Mouse (Mus musculus) thymus, postnatal 4 days (tissue): ENCODE data around the gene Leo1.
"Not testable (repeated sequence)": the region's sequence is repeated elsewhere in the genome, so short reads cannot be mapped to it uniquely, and the experiment has no call there.

ENCODE experiments used
- DNase-seq: peaks from one replicate; pipeline ENCODE4 v3.0.0; 2021

Gene Leo1

DNA sequence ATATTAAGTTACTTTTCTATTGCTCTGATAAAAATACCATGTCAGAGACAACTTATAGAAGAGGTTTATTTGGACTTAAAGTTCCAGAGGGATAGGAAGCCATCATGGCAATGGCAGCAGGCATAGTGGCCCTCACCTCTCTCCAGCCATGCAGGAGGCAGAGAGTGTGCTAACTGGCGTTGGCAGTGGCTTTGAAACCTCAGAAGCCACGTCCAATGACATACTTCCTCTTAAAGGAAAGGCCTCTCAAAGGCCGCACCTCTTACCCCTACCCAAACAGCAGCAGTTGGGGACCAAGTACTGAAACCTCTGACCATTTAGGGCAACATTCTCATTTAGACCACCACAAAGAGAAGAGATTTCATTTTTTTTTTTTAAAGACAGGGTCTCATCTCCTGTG is 35.9 kb downstream of the Leo1 start:
- DNase-seq = no peak

DNA sequence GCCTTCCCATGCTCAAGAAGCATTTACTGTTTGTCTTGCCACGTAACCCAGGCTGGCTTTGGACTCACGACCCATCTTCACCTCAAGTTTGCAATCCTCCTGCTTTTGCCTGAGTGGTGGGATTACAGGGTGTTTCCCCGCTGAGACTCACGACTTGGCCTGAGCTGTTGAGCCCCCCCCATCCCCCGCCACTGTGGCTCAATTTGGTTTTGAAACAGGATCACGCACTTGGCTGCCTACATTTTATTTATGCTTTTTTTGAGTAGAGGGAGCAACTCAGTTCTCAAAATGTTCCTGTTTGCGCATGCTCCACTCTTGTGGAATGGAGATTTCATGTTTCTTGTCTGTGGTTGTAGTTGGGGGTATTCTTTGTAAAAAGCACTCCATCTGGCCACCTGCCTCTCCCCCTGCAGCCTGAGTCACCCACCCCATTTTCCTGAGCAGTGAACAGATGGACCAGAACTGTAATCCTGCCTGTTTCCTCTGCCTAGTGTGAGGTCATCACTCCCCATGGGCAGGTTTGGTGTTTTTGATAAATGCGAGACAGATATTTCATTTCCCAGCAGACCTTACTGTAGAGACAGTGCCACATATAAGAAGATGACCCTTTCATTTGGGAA is 37.9 kb downstream of the Leo1 start:
- DNase-seq = no peak

DNA sequence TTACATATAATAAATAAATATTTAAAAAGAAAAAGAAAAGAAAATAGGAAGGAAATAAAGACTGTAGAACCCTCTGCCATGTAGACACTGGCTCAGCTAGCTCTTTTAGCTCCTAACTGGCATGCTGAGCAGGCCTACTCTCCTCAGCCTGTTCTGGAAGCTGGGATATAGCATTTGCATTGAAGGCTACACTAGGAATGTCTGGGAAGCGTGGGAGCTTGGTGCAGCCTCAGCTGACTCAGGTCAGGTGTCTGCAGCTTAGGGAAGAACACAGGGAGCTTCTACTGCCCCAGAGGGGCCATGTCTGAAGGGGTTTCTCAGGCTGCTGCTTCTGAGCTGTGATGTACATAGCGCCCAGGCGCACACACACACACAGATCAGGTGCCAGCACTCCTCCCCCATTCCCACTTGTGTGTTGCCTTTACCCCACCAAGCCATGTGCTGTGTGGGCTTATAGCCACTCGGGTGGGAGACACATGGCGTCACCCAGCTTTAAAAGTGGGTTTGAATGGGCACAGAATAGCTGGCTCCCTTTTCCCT is 39.3 kb downstream of the Leo1 start:
- DNase-seq = no peak

DNA sequence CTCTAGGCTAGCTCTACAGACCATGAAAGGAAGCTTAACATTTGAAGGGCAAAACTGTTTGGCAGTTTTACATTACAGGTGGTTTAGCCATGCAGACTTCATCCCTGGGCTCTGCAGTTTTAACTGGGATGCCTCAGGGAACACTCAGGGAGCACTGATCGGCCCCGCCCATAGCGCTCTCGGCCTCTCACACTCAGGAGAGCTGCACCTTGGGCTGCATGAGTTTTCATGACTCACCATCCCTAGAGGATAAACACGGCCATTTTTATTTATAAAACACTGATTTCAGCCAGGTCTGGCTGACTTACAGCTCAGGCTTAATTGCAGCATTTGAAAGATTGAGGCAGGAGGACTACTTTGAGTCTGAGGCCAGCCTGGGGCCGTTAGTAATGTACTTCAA is 43.9 kb downstream of the Leo1 start:
- DNase-seq = no peak

DNA sequence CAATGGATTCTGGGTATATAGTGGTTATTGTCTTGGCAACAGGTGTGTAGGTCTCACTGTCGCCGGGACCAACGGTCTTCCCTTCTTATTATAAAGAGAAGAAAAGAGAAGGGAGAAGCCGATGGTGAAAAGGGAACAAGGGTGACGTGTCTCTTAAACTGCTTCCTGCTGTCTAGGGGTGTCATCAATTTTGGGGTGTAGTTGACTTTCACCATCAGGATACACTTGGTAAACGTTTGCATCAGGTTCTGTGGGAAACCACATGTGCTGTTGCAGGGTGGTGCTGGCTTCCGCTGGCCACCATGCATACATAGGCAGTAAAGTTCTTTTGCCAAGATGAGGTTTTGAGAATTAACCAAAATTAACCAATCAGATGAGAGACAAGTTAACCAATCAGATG is 46.9 kb downstream of the Leo1 start:
- DNase-seq = not testable (repeated sequence)

DNA sequence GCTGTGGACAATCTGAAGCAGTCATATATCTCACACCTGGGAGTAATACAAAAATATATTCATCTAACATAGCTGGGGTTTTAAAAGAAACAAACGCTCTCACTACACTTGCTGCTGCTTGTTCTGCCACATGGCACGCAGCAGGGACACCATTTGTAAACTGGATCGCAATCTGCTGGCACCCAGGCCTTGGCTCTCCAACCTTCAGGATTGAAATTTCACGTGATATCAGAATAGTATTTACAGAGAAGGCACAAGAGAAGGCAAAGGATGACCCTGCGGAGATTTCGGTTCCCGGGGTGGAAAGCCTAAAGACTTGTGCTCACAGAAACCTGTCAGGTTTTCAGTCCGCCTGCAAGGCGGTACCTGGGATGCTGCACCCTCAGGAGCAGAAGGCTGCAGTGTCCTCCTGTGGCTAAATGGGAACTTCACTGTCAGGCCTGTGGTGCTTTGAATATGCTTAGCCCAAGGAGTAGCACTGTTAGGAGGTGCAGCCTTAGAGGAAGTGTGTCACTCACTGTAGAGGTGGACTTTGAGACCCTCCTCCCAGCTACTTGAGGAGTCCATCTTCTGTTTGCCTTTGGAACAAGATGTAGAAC is 53.2 kb downstream of the Leo1 start:
- DNase-seq = no peak

DNA sequence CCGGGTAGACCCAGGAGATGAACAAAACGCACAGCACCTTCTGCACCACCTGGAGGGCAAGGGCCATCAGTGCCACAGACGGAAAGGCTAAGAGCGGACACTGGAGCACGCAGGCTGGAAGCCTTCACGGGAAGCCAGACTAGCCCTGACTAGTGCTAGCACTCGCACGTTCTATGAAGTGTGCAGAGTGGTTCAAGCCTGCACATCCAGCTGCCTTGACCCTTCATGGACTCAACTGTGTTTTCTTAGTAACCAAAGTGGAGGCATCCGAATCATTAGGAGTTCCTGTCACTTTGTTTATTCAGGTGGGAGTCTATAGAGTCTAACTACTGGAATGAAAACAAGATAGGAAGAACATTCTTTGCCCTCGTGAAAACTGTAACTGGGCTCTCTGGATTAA is 54.6 kb downstream of the Leo1 start:
- no peak for DNase-seq

DNA sequence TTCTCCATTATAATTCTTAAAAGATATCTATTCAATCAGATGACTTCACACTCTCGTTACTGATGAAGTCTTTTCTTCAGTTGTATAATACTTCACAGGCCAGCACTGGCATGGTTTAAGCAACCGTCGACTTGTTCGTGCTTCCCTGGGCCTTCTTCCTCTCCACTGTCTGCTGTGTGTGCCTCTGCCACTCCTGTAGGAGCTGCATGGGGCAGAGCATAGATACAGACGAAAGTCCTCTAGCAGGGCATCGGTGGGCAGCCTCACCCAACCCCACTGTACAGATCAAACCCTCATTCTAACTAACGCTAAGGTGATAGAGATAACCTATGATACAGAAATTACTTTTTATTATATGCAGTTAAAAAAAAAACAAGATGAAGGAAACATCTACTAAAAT is 57.2 kb downstream of the Leo1 start:
- no peak for DNase-seq

DNA sequence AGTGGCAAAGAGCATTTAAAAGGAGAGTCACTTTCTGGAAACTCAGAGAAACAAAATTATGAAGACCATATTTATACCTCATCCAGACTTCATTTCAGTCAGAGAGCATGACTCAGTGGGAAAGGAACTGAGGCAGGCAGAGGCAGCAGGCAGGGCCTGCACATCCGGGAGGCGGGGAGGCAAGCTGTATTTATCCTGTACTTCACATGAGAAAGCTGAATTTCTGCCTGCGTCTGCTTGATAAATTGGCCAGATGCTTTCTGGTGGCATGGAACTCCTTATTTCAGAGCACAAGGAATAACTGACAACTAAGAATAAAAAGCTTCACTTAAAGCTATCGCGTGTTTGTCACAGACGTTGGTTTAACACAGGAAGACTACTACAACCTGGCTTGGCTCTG is 63.0 kb downstream of the Leo1 start:
- no peak for DNase-seq

DNA sequence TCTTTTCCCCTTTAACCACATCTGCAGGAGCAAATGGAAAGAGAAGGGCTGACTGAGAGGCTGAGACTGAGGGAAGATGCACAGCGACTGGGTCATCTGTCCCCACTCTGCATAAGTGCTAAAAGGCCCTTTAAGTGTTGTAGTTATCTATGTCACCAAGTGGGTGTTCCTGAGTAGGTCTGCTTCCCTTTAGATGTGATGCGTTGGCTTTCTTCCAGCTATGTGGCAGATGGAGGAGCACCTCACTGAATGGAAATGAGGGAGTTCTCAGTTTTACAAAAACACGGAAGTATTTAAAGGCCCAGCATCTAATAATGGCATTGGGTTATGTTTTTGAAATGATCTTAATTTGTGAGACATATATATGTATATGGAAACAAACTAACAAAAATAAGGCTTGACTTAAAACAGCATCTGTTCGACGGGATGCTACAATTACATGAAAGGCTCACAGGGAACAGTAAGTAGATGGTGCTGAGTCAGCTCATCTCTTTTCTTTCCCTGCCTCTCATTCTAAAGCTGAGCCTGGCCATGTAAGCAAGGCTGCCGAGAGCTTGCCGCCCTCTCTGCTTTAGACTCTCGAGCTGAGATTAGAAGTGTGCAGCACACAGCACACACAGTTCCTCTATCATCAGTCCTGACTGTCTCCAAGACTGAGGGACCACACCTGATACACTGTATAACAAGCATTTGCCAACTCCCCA is 70.1 kb downstream of the Leo1 start:
- DNase-seq = no peak

DNA sequence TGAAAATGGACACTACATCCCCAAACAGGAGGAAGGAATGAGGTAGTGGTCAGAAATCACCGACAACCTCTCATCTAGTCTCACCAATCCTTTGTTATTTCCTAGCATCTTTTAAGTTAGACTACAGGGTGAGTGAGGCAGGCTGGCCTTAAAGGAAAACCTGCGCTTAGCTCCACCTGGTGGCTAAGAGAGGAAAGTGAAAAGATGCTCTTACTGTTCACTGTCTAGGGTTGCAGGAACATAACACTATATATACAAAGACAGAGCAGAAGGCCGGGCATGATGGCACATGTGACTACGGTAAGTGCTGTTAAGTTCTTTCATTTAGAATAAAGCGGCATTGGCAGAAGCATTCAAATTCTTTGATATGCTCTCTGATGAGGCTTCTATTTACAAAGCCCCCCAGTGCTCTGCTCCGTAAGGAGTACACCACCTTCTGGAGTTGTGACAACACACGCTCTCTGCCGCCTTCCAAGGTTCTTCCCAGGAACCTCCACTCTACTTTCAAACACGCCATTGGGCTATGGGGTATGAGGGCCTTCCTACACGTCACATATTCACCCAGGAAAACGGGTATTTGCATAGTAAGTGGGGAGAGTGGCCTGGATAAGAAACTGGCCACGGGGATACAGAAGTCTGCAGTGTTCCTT is 74.3 kb downstream of the Leo1 start:
- DNase-seq = peak; percentile 54
